ENCODE assay signal across 8 mouse cellular contexts in the genomic region with DNA sequence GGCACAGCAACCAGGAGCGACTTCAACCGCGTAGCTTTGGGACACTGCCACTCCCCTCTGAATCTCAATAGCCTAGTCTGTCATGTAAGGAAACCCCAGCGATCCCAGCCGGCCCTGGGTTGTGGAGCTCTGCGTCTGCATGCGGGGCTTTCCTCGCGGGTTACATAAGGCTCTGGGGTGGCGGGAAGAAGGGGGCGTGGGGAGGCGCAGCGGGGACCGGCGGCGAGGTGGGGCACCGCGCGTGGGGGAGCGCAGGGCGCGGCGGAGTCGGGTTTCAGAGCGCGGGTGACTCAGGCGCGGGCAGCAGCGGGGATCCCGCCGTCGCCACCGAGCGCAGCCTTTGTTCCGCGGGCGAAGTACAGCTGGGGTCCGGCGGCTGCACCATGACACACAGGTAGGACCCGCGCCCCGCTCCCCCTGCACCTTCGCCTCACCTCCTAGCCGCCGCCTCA. TPM values are rescaled to one million over a fixed set of nuclear protein-coding genes. Genes with fewer than 3 reads are reported as not detected.
A peak's percentile ranks its signal among the peaks of the same experiment; 100 is the strongest.
DNase-seq lines count a peak whose midpoint lies in the region; ATAC-seq and TF ChIP-seq lines count a peak whose summit lies in the region.

A gene (plus strand): TSS at position 193 of the 452 bp plus-strand sequence.

- TF ChIP-seq EP300 in heart, adult 2 months (IDR thresholded peaks at IDR 0.05; ENCODE audit: insufficient read depth, low read depth, low read length), result no peak

- no peaks in the 10 kb centered on the region for H3K36me3 ChIP-seq in heart, adult 2 months (ENCODE audit: control insufficient read depth, insufficient read depth, low read length)
- H3K36me3 ChIP-seq in limb, embryonic 10.5 days, result no peaks in the 10 kb centered on the region

- peak within 1 kb of the TSS; percentile 67 for H3K9ac ChIP-seq in heart, adult 2 months (ENCODE audit: low read depth, low read length)

- no peak for DNase-seq in lung, adult 2 months
- no peak for DNase-seq in lung, postnatal 25 days (ENCODE audit: low spot score)
- peak; percentile 23 for DNase-seq in embryo, embryonic 10.5 days (ENCODE audit: low spot score)
- peak; percentile 52 to 53 for DNase-seq in heart, adult 2 months
- DNase-seq in limb, embryonic 10.5 days (ENCODE audit: low spot score), result peak; percentile 68
- peak; percentile 23 for DNase-seq in retina, embryonic 14.5 days (ENCODE audit: low spot score)
- no peak for DNase-seq in urinary bladder, postnatal 4 days (ENCODE audit: low spot score in 2 of 2)

- TF ChIP-seq CTCF in lung, adult 2 months (IDR thresholded peaks at IDR 0.05; ENCODE audit: insufficient read depth, low read length), result no peak
- no peak for TF ChIP-seq CTCF in heart, adult 2 months (IDR thresholded peaks at IDR 0.05)

- 0 out of 2 replicates have a peak, but pooled peaks cover 1% of the 10 kb centered on the region for H3K27me3 ChIP-seq in heart, adult 2 months (ENCODE audit: control insufficient read depth, insufficient read depth, low read length)
- H3K27me3 ChIP-seq in limb, embryonic 10.5 days (ENCODE audit: low read depth, poor library complexity, severe bottlenecking), result peaks cover 84% of the 10 kb centered on the region

- intact Hi-C loops in heart, adult 2 months (cut with DNase I), result loop anchor here (2.0 kb wide), 2 partner anchors 19 to 79 kb away; no protein-coding TSS in a partner anchor

- H3K9me3 ChIP-seq in limb, embryonic 10.5 days (replicated peaks), result no peaks in the 10 kb centered on the region

- peak within 1 kb of the TSS; percentile 77 for H3K27ac ChIP-seq in heart, adult 2 months
- H3K27ac ChIP-seq in limb, embryonic 10.5 days, result peak within 1 kb of the TSS; percentile 73

- no peak for TF ChIP-seq POLR2A in lung, adult 2 months (IDR thresholded peaks at IDR 0.05; ENCODE audit: borderline replicate concordance, extremely low read depth, low read depth, low read length)
- no peak; the same call in 1 of the 2 replicates for TF ChIP-seq POLR2A in heart, adult 2 months (IDR thresholded peaks at IDR 0.05; ENCODE audit: insufficient read depth, low read depth, low read length)

- WGBS in lung, adult 2 months, result 0% methylated on average over 45 of the region's 45 CpGs
- WGBS in heart, adult 2 months, result under 1% methylated on average over 45 of the region's 45 CpGs
- WGBS in limb, embryonic 10.5 days, result 2% methylated on average over 44 of the region's 45 CpGs

- no peaks in the 10 kb centered on the region for H3K79me2 ChIP-seq in heart, adult 2 months (replicated peaks; ENCODE audit: control insufficient read depth, insufficient read depth, low read length)

- peaks cover 4% of the 10 kb centered on the region; the same call in 1 of the 2 replicates for H3K4me1 ChIP-seq in lung, adult 2 months (ENCODE audit: control insufficient read depth, insufficient read depth, low read length)
- peaks cover 4% of the 10 kb centered on the region for H3K4me1 ChIP-seq in heart, adult 2 months (ENCODE audit: control insufficient read depth, insufficient read depth, low read length)
- peaks cover 14% of the 10 kb centered on the region for H3K4me1 ChIP-seq in limb, embryonic 10.5 days

- ATAC-seq in erythroblast, adult 5-6 weeks (replicated peaks; ENCODE audit: low FRiP score, poor library complexity, severe bottlenecking), result no peak

- no peak within 1 kb of the TSS for H3K4me3 ChIP-seq in lung, adult 2 months (replicated peaks; ENCODE audit: extremely low read depth, low read depth, low read length)
- peak within 1 kb of the TSS; percentile 50 for H3K4me3 ChIP-seq in heart, adult 2 months
- peak within 1 kb of the TSS; percentile 63 for H3K4me3 ChIP-seq in limb, embryonic 10.5 days

RNA-seq across cellular contexts. Expression of the gene that starts here (rescaled TPM):
- 18.5 and 24.4 TPM in 2 replicates for polyA plus RNA-seq in lung, adult 2 months (2012; rRNA removed)
- total RNA-seq in heart, adult 2 months (2021), result 10 to 100 TPM; 36.9 to 86.4 TPM
- 97.6 and 161 TPM in 2 replicates for polyA plus RNA-seq in heart, adult 2 months (2012; rRNA removed)
- 4.9 and 8.4 TPM in 2 replicates for polyA plus RNA-seq in limb, embryonic 10.5 days (2016; fragmentation: Nextera tagmentation; extraction: Ambion mirVana)
- total RNA-seq in erythroblast, adult 5-6 weeks (2015; ENCODE audit: low replicate concordance), result 1.9 TPM in 1 of 2 replicates, not detected in the other
- total RNA-seq in erythroblast, adult 5-6 weeks (2017; ENCODE audit: low replicate concordance), result not detected in 2 replicates

Comparison
In these comparisons a context has a peak if more than half of its experiments do, and no peak if none do; other contexts are left out.
1. RNA of the gene that starts here (total RNA-seq): 36.9 to 86.4 TPM in heart, adult 2 months; 1.9 TPM in erythroblast, adult 5-6 weeks; every median in the first group is over 10 times any median in the second.
2. DNase-seq: peak in embryo, embryonic 10.5 days (single experiment), heart, adult 2 months (2 of 2), limb, embryonic 10.5 days (single experiment) and retina, embryonic 14.5 days (single experiment); none in lung, adult 2 months (single experiment), lung, postnatal 25 days (single experiment) and urinary bladder, postnatal 4 days (0 of 2).